Mouse (Mus musculus) left cerebral cortex, adult 11 months (tissue): ENCODE data around the gene Fignl1.

Experiments
- DNase-seq: peaks from one replicate; pipeline ENCODE4 v3.0.0; 2022; ENCODE audit warnings: low spot score

Fignl1 gene

GRCm38 (mm10) chr11:11808820-11809403 lies at the start of gene Fignl1:
Fignl1 (minus strand) TSS chr11:11808962.
- DNase-seq, result peak; percentile 87

GRCm38 (mm10) chr11:11856959-11857358 lies 48.2 kb upstream of the Fignl1 start:
- DNase-seq, result no peak

GRCm38 (mm10) chr11:11855685-11856131 lies 46.9 kb upstream of the Fignl1 start:
- no peak for DNase-seq

GRCm38 (mm10) chr11:11855061-11855672 lies 46.4 kb upstream of the Fignl1 start:
- no peak for DNase-seq

- DNase-seq, result no peak
Measured at GRCm38 (mm10) chr11:11853731-11854461, 45.1 kb upstream of the Fignl1 start.

- no peak for DNase-seq
Measured at GRCm38 (mm10) chr11:11851957-11852505, 43.3 kb upstream of the Fignl1 start.

GRCm38 (mm10) chr11:11850476-11851267 lies 41.9 kb upstream of the Fignl1 start:
- no peak for DNase-seq

- DNase-seq, result no peak
Measured at GRCm38 (mm10) chr11:11849513-11850311, 41.0 kb upstream of the Fignl1 start.

GRCm38 (mm10) chr11:11848467-11848866 lies 39.7 kb upstream of the Fignl1 start:
- DNase-seq, result no peak

GRCm38 (mm10) chr11:11845044-11845443 lies 36.3 kb upstream of the Fignl1 start:
- no peak for DNase-seq

- DNase-seq, result no peak
Measured at GRCm38 (mm10) chr11:11844367-11844971, 35.7 kb upstream of the Fignl1 start.

GRCm38 (mm10) chr11:11841590-11841989 lies 32.8 kb upstream of the Fignl1 start:
- DNase-seq, result no peak

GRCm38 (mm10) chr11:11840746-11841145 lies 32.0 kb upstream of the Fignl1 start:
- DNase-seq, result no peak

GRCm38 (mm10) chr11:11839874-11840273 lies 31.1 kb upstream of the Fignl1 start:
- no peak for DNase-seq

- DNase-seq, result no peak
Measured at GRCm38 (mm10) chr11:11837384-11837783, 28.6 kb upstream of the Fignl1 start.

GRCm38 (mm10) chr11:11836713-11837370 lies 28.1 kb upstream of the Fignl1 start:
- DNase-seq, result no peak

GRCm38 (mm10) chr11:11836262-11836661 lies 27.5 kb upstream of the Fignl1 start:
- DNase-seq, result no peak

GRCm38 (mm10) chr11:11835791-11836190 lies 27.0 kb upstream of the Fignl1 start:
- no peak for DNase-seq

GRCm38 (mm10) chr11:11835361-11835760 lies 26.6 kb upstream of the Fignl1 start:
- DNase-seq, result no peak

GRCm38 (mm10) chr11:11833100-11833499 lies 24.3 kb upstream of the Fignl1 start:
- no peak for DNase-seq
